Mouse (Mus musculus) brown adipose tissue, adult 24 weeks (tissue): Measurements from ENCODE around the gene Caps2. TPM values are rescaled to one million over a fixed set of nuclear protein-coding genes. Genes with fewer than 3 reads are reported as not detected.
"Not testable (repeated sequence)": the region's sequence is repeated elsewhere in the genome, so short reads cannot be mapped to it uniquely, and the experiment has no call there.

Experiments used
- H3K27ac ChIP-seq: fragments of 200-500 bp; replicated peaks from 2 replicates; pipeline ENCODE4 v1.5.1; 2012; ENCODE audit warnings: low read depth, mild to moderate bottlenecking, low read length
- H3K4me1 ChIP-seq: fragments of 200-500 bp; 2 replicates; pipeline ENCODE4 v1.6.1; 2012; ENCODE audit warnings: low read length, mixed read lengths; ENCODE audit not compliant: control insufficient read depth, insufficient read depth, insufficient read length
- H3K4me3 ChIP-seq: fragments of 200-500 bp; 2 replicates; pipeline ENCODE4 v1.5.1; 2012; ENCODE audit warnings: low read depth, mild to moderate bottlenecking, low read length, moderate library complexity; ENCODE audit not compliant: insufficient read depth
- polyA plus RNA-seq: library from polyadenylated mRNA; stranded (reverse); fragments of >200 nt; gene quantifications from 2 replicates; pipeline ENCODE4 v1.2.4, GENCODE M21; 2012; ENCODE audit not compliant: missing spikeins, insufficient read depth, insufficient read length

The Caps2 gene
- polyA plus RNA-seq, 1 experiment = not detected

GRCm38 (mm10) chr10:112235396-112235940, 72.0 kb downstream of the Caps2 start:
- H3K27ac ChIP-seq, H3K4me1 ChIP-seq, H3K4me3 ChIP-seq: not testable (repeated sequence)

GRCm38 (mm10) chr10:112248273-112248672, 84.9 kb downstream of the Caps2 start:
- H3K27ac ChIP-seq = no peak overlapping the region
- H3K4me3 ChIP-seq = no peak overlapping the region
- H3K4me1 ChIP-seq = no peaks in the 10 kb centered on the region

- H3K27ac ChIP-seq = no peak overlapping the region
- H3K4me1 ChIP-seq = no peaks in the 10 kb centered on the region
- H3K4me3 ChIP-seq = no peak overlapping the region
Measured at GRCm38 (mm10) chr10:112263467-112263866, 100.0 kb downstream of the Caps2 start.

Other genes starting within 250 kb of the Caps2 start
- 16.0 and 17.2 TPM in 2 replicates for gene Krr1, start 191.0 kb upstream of the Caps2 start, polyA plus RNA-seq
- gene Glipr1, start 161.0 kb upstream of the Caps2 start, polyA plus RNA-seq = 1.7 and 4.0 TPM in 2 replicates
- gene Glipr1l1, start 103.4 kb upstream of the Caps2 start, polyA plus RNA-seq = not detected in 2 replicates
- gene Glipr1l2, start 80.3 kb upstream of the Caps2 start, polyA plus RNA-seq = not detected in 2 replicates
- gene Glipr1l3, start 3.3 kb upstream of the Caps2 start, polyA plus RNA-seq = not detected in 2 replicates
- 0.38 TPM in 1 of 2 replicates, not detected in the other for gene Kcnc2, start 107.5 kb downstream of the Caps2 start, polyA plus RNA-seq